Mouse (Mus musculus): ENCODE measurements around the gene Gcm1.
"Not testable (repeated sequence)": the region's sequence is repeated elsewhere in the genome, so short reads cannot be mapped to it uniquely, and the experiment has no call there.

Gcm1 gene

DNA sequence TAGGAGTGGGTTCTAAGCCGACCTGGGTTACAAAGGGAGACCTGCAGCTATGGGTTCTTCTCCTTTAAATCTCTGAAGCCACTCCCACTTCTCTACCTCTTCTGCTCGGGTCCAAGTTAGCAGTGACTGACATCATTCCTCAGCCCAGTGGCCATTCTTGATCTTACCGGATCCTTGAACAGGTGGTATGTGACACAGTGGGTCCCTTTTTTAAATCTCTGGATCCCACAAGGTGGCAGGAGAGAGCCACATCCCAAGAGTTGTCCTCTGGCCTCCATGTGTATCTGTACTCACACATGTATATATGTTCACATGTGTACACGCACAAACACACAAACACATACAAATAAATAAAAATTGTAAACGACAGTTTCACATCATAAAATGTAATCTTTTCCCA, 16.4 kb upstream of the Gcm1 start:
- in situ Hi-C loops (cut with MboI; ENCODE audit: low pct_unique_long_range_greater_than_20kb in 1 of 2, low sequenced_read_pairs in 2 of 2, unreplicated experiment in 1 of 2), result no loop called here

DNA sequence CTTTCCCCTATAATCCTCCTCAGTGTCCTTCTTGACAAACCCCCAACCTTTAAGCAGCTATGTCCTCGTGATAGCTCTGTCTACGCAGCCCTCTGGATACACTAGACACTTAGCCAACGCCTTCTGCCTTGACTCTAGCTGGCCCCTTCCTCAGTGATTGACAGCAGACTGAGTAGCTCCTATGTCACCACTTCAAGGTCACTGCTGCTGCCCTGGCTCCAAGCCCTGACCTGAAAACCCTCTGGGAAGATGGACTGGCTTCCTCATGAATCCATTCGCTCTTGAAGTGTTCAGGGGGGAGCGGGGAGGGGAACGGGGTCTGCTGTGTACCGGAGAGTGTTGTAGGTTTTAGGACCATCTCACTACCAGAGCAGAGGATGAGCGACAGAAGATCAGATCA, 15.9 kb upstream of the Gcm1 start:
- in situ Hi-C loops (cut with MboI; ENCODE audit: low pct_unique_long_range_greater_than_20kb in 1 of 2, low sequenced_read_pairs in 2 of 2, unreplicated experiment in 1 of 2), result no loop called here

DNA sequence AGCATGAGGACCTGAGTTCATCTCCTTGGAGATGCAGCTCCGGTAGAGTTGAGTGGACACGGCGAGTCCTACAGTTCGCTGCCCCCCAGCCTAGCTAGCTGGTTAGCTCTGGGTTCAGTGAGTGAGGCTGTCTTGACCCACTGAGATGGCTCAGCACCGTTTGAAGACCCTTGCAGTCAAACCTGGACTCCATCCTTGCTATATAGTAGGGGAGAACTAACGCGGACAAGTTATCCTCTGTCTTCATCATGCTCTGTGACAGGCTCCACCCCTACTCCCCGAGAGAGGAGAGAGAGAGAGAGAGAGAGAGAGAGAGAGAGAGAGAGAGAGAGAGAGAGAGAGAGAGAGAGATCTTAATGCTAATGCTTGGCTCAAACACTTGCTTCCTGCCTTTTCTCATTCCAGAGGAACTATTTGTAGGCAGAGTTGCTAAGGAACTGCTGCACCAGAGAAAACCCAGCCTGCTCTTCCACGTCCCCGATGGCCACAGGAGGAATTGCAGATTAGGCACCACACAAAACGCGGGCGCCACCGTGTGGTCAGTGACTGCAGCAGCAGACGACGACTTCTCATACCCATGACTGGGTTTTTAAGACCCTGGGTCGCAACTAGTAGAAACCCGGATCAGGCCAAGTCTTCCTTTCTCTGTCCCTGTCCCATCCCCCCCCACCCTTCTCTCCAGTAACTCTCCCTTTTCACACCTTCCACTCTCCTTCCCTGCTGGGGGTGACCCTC, 12.8 kb upstream of the Gcm1 start:
- in situ Hi-C loops (cut with MboI; ENCODE audit: low pct_unique_long_range_greater_than_20kb in 1 of 2, low sequenced_read_pairs in 2 of 2, unreplicated experiment in 1 of 2), result no loop called here

DNA sequence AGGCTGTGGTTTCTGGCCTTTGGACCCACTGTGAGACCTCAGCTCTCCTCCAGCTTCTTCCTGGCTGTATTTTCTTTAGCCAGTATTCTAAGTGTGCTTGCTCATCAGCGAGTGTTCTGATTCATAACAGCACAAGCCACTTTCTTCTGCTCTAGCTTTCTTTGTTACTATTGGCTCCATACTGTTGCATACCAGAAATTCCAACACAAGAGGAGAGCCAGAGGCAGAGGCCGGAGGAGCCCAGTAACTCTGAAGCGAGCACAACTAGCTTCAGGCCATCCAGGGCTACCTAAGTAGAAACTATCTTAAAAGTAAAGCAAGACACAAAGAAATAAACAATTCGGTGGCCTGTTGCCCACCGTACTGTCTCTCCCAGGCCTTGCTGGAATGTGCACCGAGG, 6.6 kb upstream of the Gcm1 start:
- in situ Hi-C loops (cut with MboI; ENCODE audit: low pct_unique_long_range_greater_than_20kb in 1 of 2, low sequenced_read_pairs in 2 of 2, unreplicated experiment in 1 of 2), result no loop called here

DNA sequence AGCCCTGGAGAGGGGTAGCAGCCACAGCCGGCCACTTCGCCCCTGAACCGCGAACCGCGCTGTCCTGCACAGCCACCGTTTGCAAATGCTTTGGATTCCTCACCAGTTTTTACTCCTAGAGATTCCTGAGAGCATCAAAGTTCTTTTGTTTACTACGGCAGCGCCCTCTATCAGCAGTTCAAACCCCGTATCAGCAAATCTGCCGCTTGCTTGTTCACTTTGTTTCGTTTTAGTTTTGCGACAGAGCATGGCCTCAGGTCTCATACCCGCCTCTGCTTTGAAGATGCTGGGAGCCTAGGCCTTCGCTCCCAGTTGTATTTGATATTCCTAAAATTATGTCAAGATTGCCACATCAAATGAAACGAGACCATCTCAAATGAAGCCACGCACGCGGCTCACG, 5.0 kb upstream of the Gcm1 start:
- in situ Hi-C loops (cut with MboI; ENCODE audit: low pct_unique_long_range_greater_than_20kb in 1 of 2, low sequenced_read_pairs in 2 of 2, unreplicated experiment in 1 of 2), result no loop called here

DNA sequence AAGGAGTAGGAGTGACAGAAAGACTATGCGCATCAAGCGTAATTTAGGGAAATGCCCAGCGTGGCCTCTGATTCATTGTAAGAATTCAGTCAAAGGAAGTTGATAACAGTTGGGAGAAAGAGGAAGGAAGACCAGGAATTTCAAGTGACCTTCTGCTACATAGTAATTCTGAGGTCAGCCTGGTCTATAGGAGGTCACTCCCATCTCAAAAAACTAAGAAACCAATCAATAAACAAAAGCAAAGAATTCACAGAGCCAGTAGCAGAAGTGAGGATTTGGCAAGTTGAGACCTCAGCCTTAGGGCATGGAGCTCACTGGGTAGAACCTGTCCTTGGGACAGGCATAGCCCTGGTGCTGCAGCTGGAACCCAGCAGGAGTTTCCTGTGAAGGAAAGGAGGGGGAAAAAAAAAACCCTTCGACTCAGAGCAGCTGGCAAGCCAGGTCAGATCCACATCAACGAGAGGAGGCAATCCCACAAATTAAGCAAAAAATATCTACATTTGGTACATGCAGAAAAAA, 1.2 kb upstream of the Gcm1 start:
- in situ Hi-C loops (cut with MboI; ENCODE audit: low pct_unique_long_range_greater_than_20kb in 1 of 2, low sequenced_read_pairs in 2 of 2, unreplicated experiment in 1 of 2), result no loop called here

DNA sequence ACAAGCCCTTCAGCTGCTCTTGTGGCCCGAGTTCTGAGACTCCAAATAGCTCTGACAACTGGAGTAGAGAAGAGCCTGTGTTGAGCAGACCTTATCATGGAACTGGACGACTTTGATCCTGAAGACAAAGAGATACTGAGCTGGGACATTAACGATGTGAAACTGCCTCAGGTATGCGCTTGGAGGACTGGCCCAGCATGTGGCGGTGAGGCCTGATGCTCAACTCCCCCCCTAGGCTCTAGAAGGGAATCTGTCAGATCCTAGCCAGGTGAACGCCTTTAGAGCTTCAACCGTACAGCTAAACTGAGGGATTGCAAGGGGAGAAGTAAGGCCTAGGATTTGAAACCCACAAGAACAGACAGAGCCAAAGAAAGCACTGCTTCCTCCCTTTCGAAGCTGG, 2.1 kb downstream of the Gcm1 start:
- in situ Hi-C loops (cut with MboI; ENCODE audit: low pct_unique_long_range_greater_than_20kb in 1 of 2, low sequenced_read_pairs in 2 of 2, unreplicated experiment in 1 of 2), result no loop called here

DNA sequence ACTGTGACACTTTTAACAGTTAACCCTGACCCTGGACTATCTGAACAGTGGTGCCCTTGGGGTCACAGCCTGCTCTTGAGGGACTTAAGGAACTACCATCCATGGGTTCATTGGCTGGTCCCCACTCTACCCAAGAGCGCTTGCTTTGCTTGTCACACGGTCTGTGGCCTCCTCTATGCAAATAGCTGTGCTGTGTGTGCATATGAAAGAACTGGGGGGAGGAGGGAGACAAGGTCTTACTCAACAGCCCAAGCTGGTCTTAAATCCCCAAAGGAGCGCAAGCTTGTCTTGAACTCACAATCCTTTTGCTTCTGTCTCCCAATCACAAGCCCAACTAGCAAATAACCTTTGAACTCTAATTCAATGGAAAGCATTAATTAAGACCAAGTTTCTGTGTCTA, 2.6 kb downstream of the Gcm1 start:
- in situ Hi-C loops (cut with MboI; ENCODE audit: low pct_unique_long_range_greater_than_20kb in 1 of 2, low sequenced_read_pairs in 2 of 2, unreplicated experiment in 1 of 2), result no loop called here

DNA sequence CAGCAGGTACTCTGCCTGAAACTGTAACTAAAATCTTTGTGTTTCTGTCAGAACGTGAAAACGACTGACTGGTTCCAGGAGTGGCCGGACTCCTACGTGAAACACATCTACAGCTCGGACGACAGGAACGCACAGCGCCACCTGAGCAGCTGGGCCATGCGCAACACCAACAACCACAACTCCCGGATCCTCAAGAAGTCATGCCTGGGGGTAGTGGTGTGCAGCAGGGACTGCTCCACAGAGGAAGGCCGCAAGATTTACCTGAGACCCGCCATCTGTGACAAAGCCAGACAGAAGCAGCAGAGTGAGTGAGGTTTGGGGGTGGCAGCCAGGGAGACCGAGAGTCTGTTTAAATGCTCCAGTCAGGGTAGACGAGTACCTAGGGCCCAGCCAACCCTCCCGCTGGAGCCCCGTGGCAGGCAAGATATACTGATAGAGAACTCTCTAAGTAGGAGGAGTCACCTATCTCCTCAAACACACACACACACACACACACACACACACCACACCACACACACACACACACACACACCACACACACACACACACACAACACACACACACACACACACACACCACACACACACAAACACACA, 7.9 kb downstream of the Gcm1 start:
- in situ Hi-C loops (cut with MboI; ENCODE audit: low pct_unique_long_range_greater_than_20kb in 1 of 2, low sequenced_read_pairs in 2 of 2, unreplicated experiment in 1 of 2), result no loop called here

DNA sequence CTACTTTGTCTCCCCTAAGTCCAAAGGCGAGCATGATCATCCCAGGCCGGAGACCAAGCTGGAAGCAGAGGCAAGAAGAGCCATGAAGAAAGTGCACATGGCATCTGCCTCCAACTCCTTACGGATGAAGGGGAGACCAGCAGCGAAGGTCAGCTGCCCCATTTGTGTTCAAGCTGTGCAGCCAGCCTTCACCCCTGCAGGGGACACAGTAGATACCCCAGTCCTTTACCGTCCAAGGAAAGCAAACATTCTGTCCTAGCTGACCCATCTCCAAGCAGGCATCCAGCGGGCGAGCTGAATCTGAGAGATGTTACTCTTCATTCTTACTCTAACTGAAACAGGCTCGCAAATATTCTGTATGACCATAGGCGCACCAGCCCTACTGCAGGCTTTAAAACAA, 10.7 kb downstream of the Gcm1 start:
- in situ Hi-C loops (cut with MboI; ENCODE audit: low pct_unique_long_range_greater_than_20kb in 1 of 2, low sequenced_read_pairs in 2 of 2, unreplicated experiment in 1 of 2), result no loop called here

DNA sequence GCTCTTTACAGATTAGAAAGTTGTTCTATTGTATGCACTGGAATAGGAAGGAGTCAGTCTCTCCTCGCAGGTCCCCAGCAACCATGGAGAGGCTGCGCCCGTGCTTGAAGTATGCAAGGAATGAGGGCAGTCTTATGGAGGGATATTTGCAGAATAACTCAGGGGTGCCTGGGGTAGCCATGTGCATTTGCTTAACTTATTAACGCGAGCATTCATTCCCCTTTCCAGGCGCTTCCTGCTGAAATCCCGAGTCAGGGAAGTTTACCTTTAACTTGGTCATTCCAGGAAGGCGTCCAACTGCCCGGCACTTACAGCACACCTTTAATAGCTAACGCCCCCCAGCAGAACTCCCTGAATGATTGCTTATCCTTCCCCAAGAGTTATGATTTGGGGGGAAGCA, 12.4 kb downstream of the Gcm1 start:
- in situ Hi-C loops (cut with MboI; ENCODE audit: low pct_unique_long_range_greater_than_20kb in 1 of 2, low sequenced_read_pairs in 2 of 2, unreplicated experiment in 1 of 2), result no loop called here

DNA sequence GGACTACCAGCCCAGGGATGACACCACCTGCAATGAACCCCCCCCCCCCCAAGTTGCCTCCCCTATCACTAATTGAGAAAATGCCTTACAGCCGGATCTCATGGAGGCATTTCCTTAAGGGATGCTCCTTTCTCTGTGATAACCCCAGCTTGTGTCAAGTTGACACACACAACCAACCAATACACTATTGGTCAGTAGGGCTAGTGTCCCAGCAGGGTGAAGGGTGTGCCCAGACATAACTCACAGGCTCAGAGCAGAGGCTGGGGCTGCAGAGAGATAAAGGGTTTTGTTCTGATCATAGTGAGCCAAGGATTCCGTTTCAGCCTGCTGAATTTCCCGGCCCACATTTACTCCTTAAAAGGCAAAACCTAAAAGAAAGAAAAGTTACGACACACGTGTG, 18.8 kb downstream of the Gcm1 start:
- in situ Hi-C loops (cut with MboI; ENCODE audit: low pct_unique_long_range_greater_than_20kb in 1 of 2, low sequenced_read_pairs in 2 of 2, unreplicated experiment in 1 of 2), result no loop called here

DNA sequence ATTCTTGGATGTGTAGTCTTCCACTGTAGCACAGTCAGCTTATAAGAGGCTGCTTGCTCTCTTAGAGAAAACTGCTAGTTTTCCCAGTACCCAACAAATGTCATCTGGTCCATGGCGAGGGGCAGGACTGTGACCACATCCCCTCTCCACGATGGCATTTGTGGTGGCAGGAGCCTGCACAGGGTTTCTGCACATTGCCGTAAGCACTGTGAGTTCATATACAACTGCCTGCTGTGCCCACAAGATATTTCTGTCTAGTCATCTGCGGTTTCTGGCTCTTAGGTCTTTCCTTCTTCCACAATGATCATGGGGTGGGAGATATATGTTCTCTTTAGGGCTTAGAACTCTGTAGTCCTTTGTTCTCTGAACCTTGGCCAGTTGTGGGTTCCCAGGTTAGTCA, 19.9 kb downstream of the Gcm1 start:
- in situ Hi-C loops (cut with MboI; ENCODE audit: low pct_unique_long_range_greater_than_20kb in 1 of 2, low sequenced_read_pairs in 2 of 2, unreplicated experiment in 1 of 2), result no loop called here

DNA sequence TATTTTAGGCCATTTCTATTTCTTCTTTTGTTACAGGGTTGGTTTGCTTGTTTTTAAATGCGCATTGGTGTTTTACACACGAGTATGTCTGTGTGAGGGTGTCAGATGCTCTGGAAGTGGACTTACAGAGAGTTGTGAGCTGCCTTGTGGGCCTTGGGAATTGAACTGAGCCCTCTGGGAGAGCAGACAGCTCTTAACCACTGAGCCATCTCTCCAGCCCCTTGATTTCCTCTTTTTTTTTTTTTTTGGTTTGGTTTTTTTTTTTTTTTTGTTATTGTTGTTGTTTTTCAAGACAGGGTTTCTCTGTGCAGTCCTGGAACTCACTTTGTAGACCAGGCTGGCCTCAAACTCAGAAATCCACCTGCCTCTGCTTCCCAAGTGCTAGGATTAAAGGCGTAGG, 21.6 kb downstream of the Gcm1 start:
- in situ Hi-C loops (cut with MboI; ENCODE audit: low pct_unique_long_range_greater_than_20kb in 1 of 2, low sequenced_read_pairs in 2 of 2, unreplicated experiment in 1 of 2), result not testable (repeated sequence)

DNA sequence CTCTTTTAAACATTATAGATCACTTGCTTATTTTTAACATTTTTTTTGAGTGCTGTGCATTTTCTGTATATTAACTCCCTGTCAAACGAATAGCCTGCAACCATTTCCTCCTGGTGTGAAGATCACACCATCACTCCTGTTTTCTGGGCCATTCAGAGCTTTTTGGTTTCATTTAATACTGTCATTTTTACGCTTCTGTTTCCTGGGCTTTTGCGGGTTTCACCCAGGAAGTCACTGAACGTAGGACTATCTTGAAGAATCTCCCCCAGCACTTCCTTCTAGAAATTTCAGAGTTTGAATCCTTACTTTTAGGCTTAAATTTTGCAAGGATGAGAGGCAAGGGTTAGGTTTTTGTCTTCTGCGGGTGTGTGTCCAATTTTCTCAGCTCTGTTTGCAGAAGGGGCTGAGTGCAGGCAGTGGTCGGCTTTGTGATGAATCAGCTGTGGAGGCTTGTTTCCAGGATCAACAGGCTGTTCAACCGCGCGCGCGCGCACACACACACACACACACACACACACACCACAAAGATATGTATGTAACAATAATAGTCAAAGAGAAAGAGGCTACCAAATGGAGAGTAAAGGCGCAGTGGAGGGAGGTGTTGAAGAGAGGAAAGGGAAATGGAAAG, 22.1 kb downstream of the Gcm1 start:
- in situ Hi-C loops (cut with MboI; ENCODE audit: low pct_unique_long_range_greater_than_20kb in 1 of 2, low sequenced_read_pairs in 2 of 2, unreplicated experiment in 1 of 2), result no loop called here

DNA sequence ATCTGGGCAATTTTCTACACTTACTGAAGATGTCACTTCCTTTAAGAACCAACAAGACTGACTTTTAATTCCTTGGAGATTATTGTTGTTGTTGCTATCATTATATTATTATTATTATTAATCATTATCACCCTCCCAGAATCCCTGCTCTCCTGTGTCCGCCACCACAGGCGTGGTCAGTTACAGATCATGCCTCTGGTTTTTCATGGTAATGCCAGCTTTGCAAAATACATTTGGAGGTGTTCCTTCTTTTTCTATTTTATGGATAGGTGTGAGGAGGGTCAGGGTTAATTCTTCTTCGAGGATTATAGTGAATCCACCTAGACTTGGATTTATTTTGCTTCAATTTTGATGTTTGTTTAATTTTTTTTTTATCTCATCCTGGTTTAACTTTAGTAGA, 23.5 kb downstream of the Gcm1 start:
- in situ Hi-C loops (cut with MboI; ENCODE audit: low pct_unique_long_range_greater_than_20kb in 1 of 2, low sequenced_read_pairs in 2 of 2, unreplicated experiment in 1 of 2), result loop anchor here in 1 of 2 experiments (5.0 kb wide), 1 partner anchor 43 kb away; no protein-coding TSS in a partner anchor

DNA sequence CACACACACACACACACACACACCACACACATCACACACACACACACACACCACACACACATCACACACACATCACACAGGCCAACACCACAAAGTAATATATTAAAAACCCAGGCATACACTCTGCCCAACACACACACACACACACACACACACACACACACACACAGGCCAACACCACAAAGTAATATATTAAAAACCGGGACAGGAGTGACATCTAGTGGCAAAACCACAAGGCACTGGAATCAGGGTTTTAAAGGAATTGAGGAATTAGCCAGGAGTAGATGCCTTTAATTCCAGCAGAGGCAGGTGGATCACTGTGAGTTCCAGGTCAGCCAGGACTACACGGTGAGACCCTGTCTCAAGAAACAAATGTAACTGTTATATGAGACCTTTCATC, 26.5 kb downstream of the Gcm1 start:
- in situ Hi-C loops (cut with MboI; ENCODE audit: low pct_unique_long_range_greater_than_20kb in 1 of 2, low sequenced_read_pairs in 2 of 2, unreplicated experiment in 1 of 2), result loop anchor here in 1 of 2 experiments (5.0 kb wide), 1 partner anchor 46 kb away; no protein-coding TSS in a partner anchor

DNA sequence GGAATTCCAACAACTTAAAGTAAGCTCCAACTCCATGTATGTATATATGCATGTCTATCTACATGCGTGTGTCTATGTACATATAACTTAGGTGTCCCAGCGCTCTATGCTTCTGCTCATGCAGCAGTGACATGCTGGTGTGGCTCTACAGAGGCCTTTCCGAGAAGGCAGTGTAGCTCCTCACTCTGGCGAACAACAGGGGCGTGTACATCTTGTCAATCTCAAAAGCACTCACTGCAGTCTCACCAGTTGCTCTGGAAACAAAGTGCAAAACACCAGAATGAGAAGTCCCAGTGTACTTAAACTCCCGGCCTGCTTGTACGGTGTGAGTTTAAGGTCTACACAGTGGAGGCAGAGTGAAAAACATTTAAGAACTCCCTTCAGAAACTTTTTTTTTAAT, 30.1 kb downstream of the Gcm1 start:
- in situ Hi-C loops (cut with MboI; ENCODE audit: low pct_unique_long_range_greater_than_20kb in 1 of 2, low sequenced_read_pairs in 2 of 2, unreplicated experiment in 1 of 2), result no loop called here

DNA sequence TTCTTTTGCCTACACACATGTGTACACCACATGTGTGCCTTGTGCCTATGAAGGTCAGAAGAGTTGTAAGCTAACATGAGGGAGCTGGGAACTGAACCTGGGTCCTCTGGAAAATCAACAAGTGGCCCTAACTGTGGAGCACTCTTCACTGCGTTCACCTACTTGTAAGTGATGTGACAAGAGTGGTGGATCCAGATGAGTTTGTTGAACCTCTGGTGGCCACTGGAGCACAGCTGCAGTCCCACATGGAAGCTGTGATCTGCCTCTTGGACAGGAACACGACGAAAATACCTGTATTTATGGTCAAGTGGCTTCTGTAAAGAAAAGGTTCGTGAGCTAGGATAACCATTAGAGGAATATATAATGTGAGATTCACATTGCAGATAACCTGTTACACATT, 32.6 kb downstream of the Gcm1 start:
- in situ Hi-C loops (cut with MboI; ENCODE audit: low pct_unique_long_range_greater_than_20kb in 1 of 2, low sequenced_read_pairs in 2 of 2, unreplicated experiment in 1 of 2), result no loop called here
